Mouse (Mus musculus) bone marrow, adult 2 months (tissue): ENCODE measurements around the gene Ptpn11. TPM values are rescaled to one million over a fixed set of nuclear protein-coding genes. Genes with fewer than 3 reads are reported as not detected.

Source experiments
- H3K27ac ChIP-seq: fragments of 200-500 bp; 2 replicates; pipeline ENCODE4 v1.5.1; 2012; ENCODE audit warnings: low read depth, mild to moderate bottlenecking, control low read depth, inconsistent platforms, low read length; ENCODE audit not compliant: control insufficient read depth, poor library complexity, insufficient read depth
- H3K4me1 ChIP-seq: fragments of 200-500 bp; 2 replicates; pipeline ENCODE4 v1.6.1; 2011; ENCODE audit warnings: low read length; ENCODE audit not compliant: control insufficient read depth, insufficient read depth
- H3K4me3 ChIP-seq: fragments of 200-500 bp; replicated peaks from 2 replicates; pipeline ENCODE3; 2011; ENCODE audit warnings: mild to moderate bottlenecking, low read depth, low read length, control low read depth; ENCODE audit not compliant: control insufficient read depth
- CTCF ChIP-seq: fragments of 200-500 bp; IDR thresholded peaks from 2 replicates; pipeline ENCODE4 v1.5.1; 2011; ENCODE audit warnings: low read length, control low read depth; ENCODE audit not compliant: control insufficient read depth, insufficient read depth
- POLR2A ChIP-seq: fragments of 200-500 bp; IDR thresholded peaks from 2 replicates; pipeline ENCODE4 v1.6.1; 2011; ENCODE audit warnings: low read depth, mild to moderate bottlenecking, control low read depth, low read length, borderline replicate concordance; ENCODE audit not compliant: control insufficient read depth
- WGBS: fragments of 180-500 bp; shearing (Covaris S2); methylation state at CpG from one replicate; pipeline ENCODE4 v1.1.7; 2018; 5-methylcytosine and 5-hydroxymethylcytosine counted together
- polyA plus RNA-seq: library from polyadenylated mRNA; stranded (reverse); fragments of >200 nt; gene quantifications from 2 replicates; pipeline ENCODE4 v1.2.4, GENCODE M21; 2011; ENCODE audit warnings: low replicate concordance; ENCODE audit not compliant: missing spikeins, insufficient read depth, insufficient read length

The Ptpn11 gene
- polyA plus RNA-seq, 1 experiment: 33.3 TPM

DNA sequence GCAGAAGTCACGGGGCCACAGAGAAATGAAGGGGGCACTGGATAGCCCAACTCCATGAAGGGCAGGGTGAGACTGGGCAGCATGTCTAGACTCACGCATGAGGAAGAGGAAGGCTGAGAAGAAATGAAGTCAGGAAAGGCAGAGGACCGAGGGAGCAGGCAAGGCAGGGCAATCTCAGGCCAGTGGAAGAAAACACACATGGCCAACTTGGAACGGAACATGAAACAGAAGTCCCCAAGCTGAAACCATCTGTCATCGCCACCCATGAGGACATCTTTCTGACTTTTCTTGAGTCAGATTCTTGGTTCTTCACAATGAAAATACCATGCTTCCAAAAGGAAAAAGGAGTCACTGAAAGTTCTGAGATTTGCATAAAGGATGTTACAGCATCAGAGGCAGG, 33.7 kb downstream of the Ptpn11 start:
- Histone ChIP-seq H3K4me3 (no peak overlapping the region), H3K27ac (no peak overlapping the region), H3K4me1 (no peaks in the 10 kb centered on the region; the same call in 1 of the 2 replicates)
- 92% methylated on average over 5 of the region's 5 CpGs for WGBS
- no peak for TF ChIP-seq POLR2A
- no peak for TF ChIP-seq CTCF

GRCm38 (mm10) chr5:121157017-121157416, 34.2 kb downstream of the Ptpn11 start:
- WGBS: 92% methylated on average over 2 of the region's 2 CpGs
- no peaks in the 10 kb centered on the region; the same call in 1 of the 2 replicates for H3K4me1 ChIP-seq

GRCm38 (mm10) chr5:121156121-121156520, 35.1 kb downstream of the Ptpn11 start:
- Histone ChIP-seq H3K4me3 (no peak overlapping the region), H3K27ac (no peak overlapping the region), H3K4me1 (no peaks in the 10 kb centered on the region; the same call in 1 of the 2 replicates)
- TF ChIP-seq POLR2A (no peak), CTCF (no peak)
- 89% methylated on average over 4 of the region's 4 CpGs for WGBS

More at GRCm38 (mm10) chr5:121157017-121157416, 34.2 kb downstream of the Ptpn11 start:
- Histone ChIP-seq H3K27ac (no peak overlapping the region), H3K4me3 (no peak overlapping the region)
- no peak for TF ChIP-seq CTCF
- TF ChIP-seq POLR2A: no peak

DNA sequence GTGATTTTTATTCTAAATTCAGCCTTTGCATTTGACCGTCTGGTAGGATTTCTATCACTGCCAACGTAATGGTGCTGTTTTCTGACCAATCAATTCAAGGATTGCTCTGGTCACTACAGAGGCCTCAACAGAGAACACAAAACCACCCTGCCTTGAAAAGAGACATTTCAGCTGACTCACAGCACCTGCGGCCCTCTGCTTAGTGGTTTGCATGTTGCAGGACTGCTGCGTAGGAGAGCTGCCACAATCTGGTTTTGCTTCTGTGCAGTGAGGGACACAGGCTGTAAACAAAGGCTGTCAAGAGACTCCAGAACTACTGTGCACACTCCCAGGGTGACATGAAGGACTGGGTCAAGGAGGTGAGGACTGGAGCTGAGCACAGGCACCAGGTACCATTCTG, 40.5 kb downstream of the Ptpn11 start:
- 78% methylated on average over 4 of the region's 4 CpGs for WGBS
- no peaks in the 10 kb centered on the region for H3K4me1 ChIP-seq

DNA sequence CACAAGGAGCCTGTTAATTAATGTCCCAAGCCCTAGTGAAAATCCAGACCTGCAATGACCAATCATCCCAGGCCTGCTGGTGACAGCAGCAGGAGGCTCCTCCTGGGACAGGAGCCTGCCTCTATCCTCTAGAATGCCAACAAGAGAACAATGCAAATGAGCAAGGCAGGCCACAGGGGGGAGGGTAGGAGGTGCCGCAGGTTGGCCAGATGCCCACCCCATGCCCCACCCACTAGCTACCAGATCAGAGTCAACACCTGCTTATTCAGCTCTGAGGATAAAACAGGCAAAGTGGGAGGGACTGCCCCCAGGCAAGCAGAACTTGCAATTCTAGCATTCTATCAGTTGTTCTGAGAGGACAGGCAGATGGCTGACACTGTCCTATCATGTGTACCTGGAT, 42.0 kb downstream of the Ptpn11 start:
- WGBS: 49% methylated on average over 1 of the region's 1 CpGs
- H3K4me1 ChIP-seq: no peaks in the 10 kb centered on the region
- H3K4me3 ChIP-seq: no peak overlapping the region
- TF ChIP-seq POLR2A (no peak), CTCF (no peak)
- H3K27ac ChIP-seq: no peak overlapping the region

More for the DNA sequence above, 40.5 kb downstream of the Ptpn11 start:
- no peak overlapping the region for H3K4me3 ChIP-seq
- no peak overlapping the region for H3K27ac ChIP-seq
- TF ChIP-seq CTCF (no peak), POLR2A (no peak)

DNA sequence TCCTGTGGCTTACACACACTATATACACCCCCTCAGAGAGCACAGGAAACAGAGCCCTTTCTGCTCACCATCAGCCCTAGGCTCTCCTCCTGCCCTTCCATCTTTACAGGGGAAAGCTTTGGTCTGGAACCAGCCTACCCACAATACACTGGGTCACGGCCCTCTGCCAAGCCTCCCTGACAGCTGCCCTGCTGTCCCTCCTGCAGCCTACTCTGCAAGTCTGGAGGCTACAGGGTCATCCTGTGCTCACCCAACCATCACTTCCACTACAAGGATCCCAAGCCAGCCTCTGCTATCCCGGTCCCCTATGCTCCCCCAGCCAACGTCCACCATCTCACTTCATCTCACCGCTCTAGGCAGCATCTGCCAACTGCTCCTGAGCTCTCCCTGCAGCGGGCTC, 44.9 kb downstream of the Ptpn11 start:
- H3K27ac ChIP-seq: no peak overlapping the region
- H3K4me1 ChIP-seq: no peaks in the 10 kb centered on the region
- 86% methylated on average over 5 of the region's 5 CpGs for whole genome bisulfite sequencing

GRCm38 (mm10) chr5:121145609-121146008, 45.6 kb downstream of the Ptpn11 start:
- no peak for TF ChIP-seq POLR2A
- no peak for TF ChIP-seq CTCF
- H3K4me1 ChIP-seq: no peaks in the 10 kb centered on the region
- no peak overlapping the region for H3K27ac ChIP-seq
- no peak overlapping the region for H3K4me3 ChIP-seq
- 92% methylated on average over 5 of the region's 5 CpGs for WGBS

More for the DNA sequence above, 44.9 kb downstream of the Ptpn11 start:
- no peak overlapping the region for H3K4me3 ChIP-seq
- TF ChIP-seq CTCF (no peak), POLR2A (no peak)

- Histone ChIP-seq H3K27ac (no peak overlapping the region), H3K4me1 (no peaks in the 10 kb centered on the region), H3K4me3 (no peak overlapping the region)
- WGBS: 90% methylated on average over 13 of the region's 13 CpGs
- no peak for TF ChIP-seq POLR2A
- TF ChIP-seq CTCF: no peak
Observed at GRCm38 (mm10) chr5:121144441-121145238, 46.6 kb downstream of the Ptpn11 start.

DNA sequence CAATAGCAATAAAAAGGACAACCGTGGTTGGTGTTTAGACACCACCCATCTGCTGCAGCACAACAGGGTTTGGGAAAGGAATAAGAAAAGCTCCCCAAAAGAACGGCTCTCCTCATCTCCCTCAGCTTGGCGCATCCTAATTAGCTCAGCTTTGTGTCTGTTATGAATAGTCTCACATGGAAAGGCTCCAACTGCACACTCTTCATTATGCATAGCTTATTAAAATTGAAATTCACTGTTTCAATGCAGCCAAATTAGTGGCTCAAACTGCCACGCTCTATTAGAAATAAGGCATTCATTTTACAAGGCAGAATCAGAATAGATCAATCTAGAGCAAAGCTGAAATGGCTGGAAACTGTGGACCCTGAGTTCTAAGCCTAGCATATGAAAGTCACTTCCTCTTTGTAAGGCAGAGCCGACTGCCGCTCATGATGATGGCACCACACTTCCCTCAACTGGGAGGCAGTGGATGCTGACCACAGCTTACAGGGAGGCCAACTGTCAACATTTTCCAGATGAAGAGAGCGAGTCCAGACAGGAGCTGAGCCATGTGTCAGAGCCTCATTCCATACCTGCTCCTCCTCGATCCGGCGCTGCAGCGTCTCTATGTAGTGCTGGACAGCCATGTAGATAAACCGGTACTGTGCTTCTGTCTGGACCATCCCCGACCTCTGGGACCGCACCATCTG, 48.6 kb downstream of the Ptpn11 start:
- WGBS: 73% methylated on average over 14 of the region's 14 CpGs
- Histone ChIP-seq H3K27ac (no peak overlapping the region), H3K4me1 (no peaks in the 10 kb centered on the region), H3K4me3 (no peak overlapping the region)
- TF ChIP-seq CTCF (no peak), POLR2A (no peak)
